Mouse (Mus musculus): Measurements from ENCODE around the gene Kank2.

GRCm38 (mm10) chr9:21806363-21806762 is 7.8 kb upstream of the Kank2 start:
- TF ChIP-seq CTCF (IDR thresholded peaks at IDR 0.05; ENCODE audit: low read depth), result no peak
- peak; percentile 74 for TF ChIP-seq EP300 (IDR thresholded peaks at IDR 0.05; ENCODE audit: low read depth)
